Mouse (Mus musculus): ENCODE results near the gene Focad.

- no peak for TF ChIP-seq EP300 (IDR thresholded peaks at IDR 0.05; ENCODE audit: low read depth)
- no peak for TF ChIP-seq CTCF (IDR thresholded peaks at IDR 0.05; ENCODE audit: low read depth)
These were observed 324.9 kb downstream of the Focad start for GRCm38 (mm10) chr4:88419378-88419777.
